Mouse (Mus musculus) adrenal gland, adult 2 months (tissue): ENCODE data around the gene Crebrf. TPM values are rescaled to one million over a fixed set of nuclear protein-coding genes. Genes with fewer than 3 reads are reported as not detected.

Experiments used
- DNase-seq: peaks from one replicate; pipeline ENCODE4 v3.0.0; 2021
- polyA plus RNA-seq: library from polyadenylated mRNA; depleted of rRNA; stranded (reverse); fragments of >200 nt; gene quantifications from 2 replicates; pipeline ENCODE4 v1.2.3, GENCODE M21; 2012
- total RNA-seq, 2 experiments: library from RNA; stranded (reverse); gene quantifications; 2 replicates each; pipeline ENCODE4 v1.2.3; 2021

The Crebrf gene
- total and polyA plus RNA-seq, 3 experiments = 1.2 to 75.4 (median 66.8) TPM

- DNase-seq = no peak
Observed at GRCm38 (mm10) chr17:26705463-26706359, 9.7 kb upstream of the Crebrf start.

DNA sequence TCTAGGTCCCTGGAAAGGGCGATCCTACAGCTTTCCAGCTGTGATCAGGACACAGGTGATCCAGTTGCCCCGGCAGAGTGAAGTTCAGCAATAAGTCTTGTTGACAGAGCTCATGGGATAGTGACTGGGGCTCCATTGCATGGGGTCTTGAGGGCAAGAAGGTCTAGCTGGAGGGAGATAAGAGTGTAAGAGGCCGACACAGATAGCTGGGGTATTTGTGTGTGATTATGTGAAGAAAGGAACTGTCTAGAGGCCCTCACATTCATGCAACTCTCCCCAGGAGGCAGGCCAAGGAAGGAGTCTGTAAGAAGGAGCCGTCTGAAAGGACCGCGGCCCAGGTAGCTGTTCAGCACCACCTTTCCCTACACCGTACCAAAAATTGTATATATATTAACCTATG is 8.4 kb upstream of the Crebrf start:
- no peak for DNase-seq

- no peak for DNase-seq
Observed at GRCm38 (mm10) chr17:26708499-26708898, 7.0 kb upstream of the Crebrf start.

DNA sequence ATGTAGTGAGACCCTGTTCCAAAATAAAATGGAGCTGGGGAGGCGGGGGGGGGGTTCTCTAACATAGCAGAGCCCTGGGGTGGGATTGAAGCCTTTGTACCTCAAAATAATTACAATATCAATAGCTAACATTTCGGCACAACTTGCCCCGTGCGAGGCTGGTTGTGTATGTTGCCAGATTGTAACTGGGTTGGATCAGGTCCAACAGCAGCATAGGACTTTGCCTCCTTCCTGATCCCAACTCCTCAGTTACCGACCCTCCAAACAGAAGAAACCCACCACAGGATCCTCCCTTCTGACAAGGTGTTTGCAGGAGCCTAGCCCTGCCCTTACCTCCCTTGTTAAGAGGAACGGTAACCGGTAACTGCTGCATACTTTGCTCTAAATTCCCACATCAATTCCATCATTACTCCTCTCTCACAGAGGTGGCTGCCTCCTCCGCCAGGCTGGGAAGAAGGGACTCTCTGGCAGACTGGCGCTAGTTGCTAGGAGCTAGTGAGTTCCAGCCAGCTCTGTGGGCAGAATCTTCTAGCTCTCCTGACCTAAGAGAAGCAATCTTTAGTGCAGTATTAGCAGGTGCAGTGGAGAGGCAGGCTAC is 6.4 kb upstream of the Crebrf start:
- no peak for DNase-seq

DNA sequence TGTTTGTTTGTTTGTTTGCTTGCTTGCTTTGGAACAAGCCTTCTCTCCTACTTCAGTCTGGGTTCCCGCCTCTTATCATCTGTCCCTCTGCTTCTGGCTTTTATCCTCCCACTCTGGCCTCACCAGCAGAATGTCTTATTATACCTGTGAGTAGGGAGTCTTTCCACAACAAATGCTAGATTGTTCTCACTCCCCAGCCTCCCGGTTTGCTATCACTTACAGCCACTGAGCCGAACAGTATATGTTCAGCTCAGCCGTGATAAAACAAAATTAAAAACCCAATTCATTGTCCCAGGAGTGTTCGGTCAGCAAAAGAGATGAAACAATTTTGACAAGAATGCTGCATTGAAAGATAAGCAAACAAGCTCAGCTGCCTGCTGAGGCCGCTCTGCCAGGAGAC is 5.4 kb upstream of the Crebrf start:
- no peak for DNase-seq

DNA sequence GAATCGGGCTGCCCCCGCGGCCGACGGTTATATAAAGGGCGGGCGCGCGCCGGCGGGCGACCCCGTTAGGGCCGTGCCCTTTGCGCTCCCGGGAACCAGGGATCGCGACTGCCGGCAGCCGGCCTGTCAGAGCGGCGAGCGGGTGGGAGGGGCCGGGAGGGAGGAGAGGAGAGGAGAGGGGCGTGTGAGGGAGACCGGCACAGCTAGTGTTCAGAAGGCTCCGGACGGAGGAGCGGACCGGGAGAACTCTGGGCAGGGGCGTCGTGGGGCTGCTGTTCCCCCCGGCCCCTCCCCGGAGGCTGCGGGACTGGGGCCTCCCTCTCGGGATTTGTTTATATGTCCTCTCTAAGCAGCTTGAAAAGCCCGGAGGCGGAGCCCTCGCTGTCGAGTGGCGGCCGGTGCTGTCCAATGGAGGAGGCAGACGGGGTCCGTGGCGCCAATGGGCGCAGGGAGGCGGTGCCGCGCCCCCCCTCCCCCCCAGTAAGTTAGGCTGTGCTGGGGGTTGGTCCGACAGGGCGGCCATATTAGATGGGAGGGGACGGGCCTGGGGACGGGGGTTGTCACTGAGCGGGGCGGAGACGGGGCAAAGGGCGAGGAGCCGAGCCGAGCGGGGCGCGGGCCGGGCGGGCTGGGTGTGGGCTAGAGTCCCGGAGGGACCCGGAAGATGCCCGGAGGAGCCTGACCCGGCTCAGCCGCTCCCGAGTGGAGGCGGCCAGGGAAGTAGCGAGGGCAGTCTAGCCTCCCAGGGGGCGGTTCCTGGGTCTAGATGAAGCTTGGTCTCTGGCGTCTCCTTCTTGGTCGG is 667 bp downstream of the Crebrf start:
- peak; percentile 97 for DNase-seq

DNA sequence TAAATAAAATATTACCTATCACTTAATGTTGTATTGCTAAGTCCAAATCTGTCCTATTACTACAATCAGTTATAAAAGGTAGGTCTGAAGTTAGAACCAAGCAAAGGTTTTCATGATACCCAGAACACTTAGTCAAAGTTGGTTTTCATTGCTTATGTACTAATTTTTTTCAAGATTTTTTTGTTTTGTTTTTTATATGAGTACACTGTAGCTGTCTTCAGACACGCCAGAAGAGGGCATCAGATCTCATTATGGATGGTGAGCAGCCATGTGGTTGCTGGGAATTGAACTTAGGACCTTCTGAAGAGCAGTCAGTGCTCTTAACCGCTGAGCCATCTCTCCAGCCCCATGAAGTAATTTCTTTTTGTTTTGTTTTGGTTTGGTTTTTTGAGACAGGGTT is 2.4 kb downstream of the Crebrf start:
- DNase-seq = no peak

DNA sequence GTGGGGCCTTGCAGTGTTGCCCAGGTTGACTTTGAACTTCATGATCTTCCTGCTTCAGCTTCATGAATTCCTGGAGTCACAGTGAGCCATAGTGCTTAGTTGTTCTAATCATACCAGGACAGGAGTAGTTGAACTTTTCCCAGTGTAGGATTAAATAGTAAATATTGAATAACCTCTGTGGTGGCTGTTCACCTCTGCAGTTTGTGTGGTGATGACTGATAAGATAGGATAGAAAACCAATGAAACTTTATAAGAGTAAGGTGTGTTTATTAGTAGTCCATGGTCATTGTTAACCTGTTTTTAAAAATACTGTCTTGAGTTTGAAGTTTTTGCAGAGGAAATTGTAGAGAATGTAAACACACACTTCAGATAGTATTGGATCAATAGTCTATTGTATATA is 4.0 kb downstream of the Crebrf start:
- no peak for DNase-seq

DNA sequence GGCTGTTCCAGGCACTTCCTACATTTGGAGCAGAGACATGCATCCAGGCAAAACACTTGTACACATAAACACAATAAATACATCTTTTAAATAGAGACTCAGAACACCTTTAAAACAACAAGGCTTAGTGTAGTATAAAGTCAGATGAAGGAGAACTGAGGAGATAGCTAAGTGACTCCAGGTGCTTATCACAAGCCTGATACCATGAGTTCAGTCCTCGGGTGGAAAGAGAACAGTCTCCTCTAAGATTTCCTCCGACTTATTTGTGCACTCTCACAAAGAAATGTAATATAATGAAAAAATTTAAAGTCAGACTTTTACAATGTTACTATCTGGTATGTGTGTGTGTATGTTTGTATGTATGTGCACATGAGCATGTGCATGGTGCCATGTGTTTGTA is 6.4 kb downstream of the Crebrf start:
- no peak for DNase-seq

DNA sequence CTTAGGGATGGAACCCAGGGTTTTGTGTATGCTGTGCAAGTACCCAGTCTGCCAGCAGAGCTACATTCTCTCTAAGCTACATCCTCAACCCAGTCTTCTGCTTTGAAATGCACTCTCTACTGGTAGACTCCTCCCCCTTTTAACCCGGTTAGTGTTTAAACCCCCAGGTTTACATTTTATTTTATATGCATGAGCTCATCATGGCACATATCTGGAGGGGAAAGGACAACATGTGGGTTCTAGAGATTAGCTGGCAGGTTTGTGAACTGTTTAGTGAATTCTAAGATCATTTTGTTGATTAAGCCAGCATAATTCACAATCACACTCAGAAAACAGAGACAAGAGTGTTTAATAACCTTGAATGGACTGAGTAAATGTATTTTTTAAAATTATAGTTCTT is 9.3 kb downstream of the Crebrf start:
- no peak for DNase-seq

DNA sequence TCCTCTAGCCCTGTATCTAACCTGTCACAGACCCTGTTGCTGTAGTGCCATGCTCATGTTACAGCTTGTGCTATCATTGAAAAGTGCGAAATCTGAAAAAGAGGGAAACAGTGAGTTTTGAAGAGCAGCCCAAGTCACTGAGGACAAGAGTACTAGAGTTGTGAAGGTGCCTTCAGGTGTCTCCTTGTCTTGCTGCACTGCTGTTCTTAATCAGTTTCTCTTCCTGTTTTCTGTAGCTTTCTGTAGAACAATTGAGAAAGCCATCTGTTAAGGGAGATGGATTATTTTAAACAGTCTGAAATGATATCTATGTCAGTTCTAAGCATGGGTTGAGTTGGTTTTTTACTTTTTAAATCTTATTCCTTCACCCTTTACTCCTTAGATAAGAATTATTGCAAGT is 11.2 kb downstream of the Crebrf start:
- no peak for DNase-seq

DNA sequence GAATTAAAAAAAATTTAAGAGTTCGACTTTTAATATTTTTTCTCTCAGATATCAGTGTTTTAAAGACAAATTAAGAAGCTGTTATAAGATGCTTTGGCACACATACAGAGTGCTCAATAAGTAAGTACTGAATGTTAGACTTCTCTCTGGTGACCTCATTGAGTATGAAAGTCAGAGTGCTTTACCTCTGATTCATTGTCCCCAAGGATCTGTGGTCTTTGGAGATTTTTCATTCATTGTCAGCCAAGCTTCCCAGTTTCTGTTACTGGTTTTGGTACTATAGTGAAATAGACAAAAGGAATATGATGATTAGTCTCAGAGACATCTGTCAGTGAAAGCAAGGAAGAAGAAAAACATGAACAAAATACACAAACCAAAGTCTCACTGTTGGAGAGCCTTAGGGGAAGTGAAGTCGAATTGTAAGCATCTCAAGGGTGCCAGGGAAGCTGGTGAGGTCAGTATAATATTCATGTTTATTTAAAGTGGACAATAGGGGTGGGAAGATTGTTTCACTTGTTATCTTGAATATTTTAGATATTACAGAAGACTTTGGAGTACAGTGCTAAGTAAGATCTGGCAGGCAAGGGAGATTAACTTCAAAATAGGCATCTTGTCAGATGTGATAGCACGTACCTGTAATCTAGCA is 11.8 kb downstream of the Crebrf start:
- DNase-seq = no peak

GRCm38 (mm10) chr17:26742581-26742980 is 27.1 kb downstream of the Crebrf start:
- no peak for DNase-seq

DNA sequence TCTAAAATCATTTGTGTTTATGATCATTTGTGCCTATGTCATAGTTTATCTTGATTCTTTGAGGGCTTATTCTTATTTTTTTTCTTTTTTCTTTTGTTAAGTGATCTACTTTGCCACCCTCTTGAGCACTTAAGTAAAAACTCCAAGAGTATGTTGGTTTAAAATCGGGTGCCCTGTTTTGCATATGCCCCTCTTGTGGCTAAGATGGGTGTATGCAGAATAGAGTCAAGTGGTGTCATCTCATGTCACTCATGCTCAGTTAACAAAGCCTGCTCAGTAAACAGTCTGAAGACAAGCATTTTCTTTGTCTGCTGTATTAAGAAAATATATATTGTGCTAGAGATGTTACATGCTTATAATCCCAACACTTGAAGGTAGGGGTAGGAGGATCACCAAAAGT is 27.8 kb downstream of the Crebrf start:
- no peak for DNase-seq

GRCm38 (mm10) chr17:26749975-26750374 is 34.5 kb downstream of the Crebrf start:
- no peak for DNase-seq

- DNase-seq = no peak
Observed at GRCm38 (mm10) chr17:26752297-26752696, 36.8 kb downstream of the Crebrf start.

GRCm38 (mm10) chr17:26753476-26753875 is 38.0 kb downstream of the Crebrf start:
- no peak for DNase-seq

DNA sequence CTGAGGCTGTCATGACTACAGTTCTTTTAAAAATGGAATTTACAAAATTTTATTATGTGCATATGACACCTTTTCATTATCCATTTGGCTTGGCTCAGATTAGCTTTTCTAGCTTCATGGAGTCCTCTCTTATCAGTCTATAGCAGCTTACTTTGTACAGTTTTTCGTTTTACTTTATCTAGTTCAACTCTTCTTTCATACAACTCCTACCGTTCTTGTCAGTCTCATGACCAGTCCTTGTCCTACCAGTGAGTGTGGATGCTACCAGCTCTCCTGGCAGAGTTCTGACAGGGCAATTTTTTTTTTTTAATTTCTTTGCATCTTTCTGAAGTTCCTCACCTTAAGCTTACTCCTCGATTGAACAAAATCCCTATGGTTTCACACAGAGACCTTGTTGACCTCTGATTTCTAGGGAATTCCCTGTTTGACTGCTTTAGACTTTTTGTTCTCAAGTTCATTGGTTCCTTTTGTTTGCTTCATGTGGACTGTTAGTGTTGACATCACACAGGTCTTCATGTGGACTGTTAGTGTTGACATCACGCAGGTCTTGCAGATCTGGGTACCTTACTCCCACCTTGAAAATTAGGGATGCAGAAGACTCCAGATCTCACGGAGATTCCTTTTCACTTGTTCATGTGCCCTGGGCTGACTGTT is 51.8 kb downstream of the Crebrf start:
- no peak for DNase-seq

GRCm38 (mm10) chr17:26767754-26768124 is 52.3 kb downstream of the Crebrf start:
- no peak for DNase-seq

DNA sequence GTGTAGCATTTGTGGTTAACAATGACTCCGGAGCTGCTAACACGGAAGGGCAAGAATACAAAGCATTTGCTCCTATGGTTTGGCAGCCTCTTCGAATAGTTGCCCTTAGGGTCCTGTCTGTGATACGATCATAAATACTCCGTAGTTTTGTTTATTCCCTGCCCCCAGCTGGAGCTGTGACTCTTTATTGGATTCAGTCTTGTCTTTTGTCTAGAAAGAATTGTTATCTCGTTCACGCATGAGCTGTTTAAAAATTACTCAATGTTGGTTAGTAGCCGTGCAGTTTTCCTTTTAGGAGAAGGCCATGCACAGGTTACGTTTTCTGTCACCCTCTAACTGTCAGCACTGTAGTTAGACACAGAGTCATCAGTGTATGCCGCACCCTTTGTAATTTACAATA is 60.8 kb downstream of the Crebrf start:
- DNase-seq = no peak

DNA sequence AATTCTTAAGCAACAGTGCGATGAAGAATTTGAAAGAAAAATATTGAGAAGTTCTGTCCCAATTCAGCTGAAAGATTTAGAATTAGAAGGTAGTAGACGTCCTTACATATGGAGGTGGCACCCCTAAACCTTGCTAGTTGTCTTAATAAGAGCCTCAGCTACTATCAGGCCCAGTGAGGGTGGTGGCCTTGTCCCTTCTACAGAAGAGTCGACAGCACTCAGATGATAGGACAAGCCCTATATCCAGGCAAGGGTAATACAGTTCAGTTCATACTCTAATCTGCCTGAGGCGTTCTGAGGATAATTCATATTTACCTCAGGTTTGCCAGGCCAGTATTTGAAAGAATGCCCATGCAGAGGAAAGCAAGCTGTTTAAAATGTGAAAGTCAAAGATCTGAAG is 62.6 kb downstream of the Crebrf start:
- DNase-seq = no peak
